Mouse (Mus musculus) spleen, postnatal 4 days (tissue): ENCODE data around the gene Iqcf6.

Experiments used
- DNase-seq, 2 experiments: peaks; one replicate each; pipeline ENCODE4 v3.0.0; 2022; ENCODE audit warnings: low spot score in 2 of 2

The Iqcf6 gene

DNA sequence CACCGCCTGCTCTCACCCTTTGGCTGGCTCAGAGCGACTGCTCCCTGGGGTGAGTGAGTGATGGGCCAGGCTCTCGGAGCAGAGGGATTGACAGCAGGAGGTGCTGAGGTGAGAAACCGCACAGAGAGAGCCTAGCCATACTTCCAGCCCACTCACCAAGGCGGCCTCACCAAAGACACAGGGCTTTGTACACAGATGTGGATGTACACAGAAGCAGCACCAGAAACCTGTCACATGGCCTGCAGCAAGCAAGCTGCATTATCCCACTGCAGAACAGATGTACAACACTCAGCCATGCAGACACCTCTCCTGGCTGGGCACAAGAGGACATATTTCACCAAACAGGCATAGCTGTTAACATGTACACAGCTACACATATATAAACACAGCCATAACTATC lies 31.2 kb downstream of the Iqcf6 start:
- no peak for DNase-seq

DNA sequence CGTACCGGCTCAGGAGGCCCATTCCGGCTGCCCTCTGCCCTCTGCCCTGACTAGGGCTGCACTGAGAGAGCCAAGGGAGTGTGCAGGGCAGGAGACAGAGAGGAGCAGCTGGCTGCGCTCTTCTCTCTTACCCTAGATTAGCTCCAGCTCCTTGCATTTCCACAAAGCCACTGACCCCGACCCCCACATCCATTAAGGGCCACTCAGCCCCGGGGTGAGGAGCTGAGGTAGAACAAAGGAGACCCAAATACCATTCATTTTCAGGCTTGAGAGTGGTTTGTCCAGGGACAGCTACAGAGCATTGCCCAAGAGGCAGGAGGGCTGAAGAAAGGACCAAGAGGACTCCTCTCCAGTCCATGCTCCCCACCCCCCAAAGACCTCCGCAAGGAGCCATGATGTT lies 33.1 kb downstream of the Iqcf6 start:
- DNase-seq, result no peak

DNA sequence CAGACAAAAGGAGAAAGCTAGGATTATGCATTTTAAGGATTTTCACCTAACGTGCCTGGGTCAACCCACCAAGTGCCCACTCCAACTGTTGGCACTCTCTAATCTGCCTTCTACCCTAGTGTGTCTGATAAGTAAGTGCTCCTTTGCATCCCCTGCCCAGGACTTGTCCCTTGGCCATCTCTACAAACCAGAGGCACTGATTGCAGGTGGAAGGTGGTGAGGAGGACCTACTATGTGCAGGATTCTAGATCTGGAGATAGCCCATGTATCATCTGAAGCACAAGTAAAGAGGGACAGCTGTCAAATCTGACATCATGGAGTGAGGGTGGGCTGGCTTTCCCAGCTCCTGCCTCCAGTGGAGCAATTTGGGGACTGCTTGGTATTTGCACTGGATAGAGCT lies 33.6 kb downstream of the Iqcf6 start:
- DNase-seq, result no peak

DNA sequence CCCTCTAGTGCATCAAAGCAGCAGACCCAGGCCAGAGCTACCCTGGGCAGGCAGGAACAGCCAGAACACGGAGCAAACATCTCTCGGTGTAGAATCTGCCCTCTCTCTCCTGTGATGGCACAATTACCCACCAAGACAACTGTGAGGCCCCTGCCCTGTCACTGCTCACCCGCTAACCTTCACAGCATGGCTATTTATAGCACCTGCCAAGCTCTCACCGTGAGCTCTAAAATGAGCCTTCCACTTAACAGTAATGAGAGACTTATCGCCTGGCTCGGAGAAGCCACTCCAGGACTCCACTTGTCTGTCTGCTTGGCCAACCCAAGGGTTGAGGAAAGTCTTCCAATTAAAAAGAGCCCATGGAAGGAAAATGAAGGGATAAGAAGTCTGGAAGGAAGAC lies 36.8 kb downstream of the Iqcf6 start:
- DNase-seq, result no peak

DNA sequence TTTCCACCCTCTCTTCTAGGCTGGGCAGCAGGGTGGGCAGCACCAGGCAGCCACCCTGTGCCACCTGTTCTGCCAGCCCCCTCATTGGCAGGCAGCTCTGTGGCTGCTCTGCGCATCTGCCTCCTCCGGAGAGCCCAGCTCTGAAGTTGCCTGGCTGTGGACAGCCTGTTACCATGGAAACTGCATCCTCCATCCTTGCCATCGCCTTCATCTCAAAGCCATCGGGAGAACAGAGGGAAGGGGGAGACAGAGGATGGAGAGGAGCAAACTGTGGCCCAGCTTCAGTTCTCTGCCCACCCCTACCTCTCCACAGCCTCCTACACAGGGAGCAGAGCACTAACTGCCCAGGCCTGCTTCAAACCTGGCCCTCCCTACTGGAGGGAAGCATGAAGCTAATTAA lies 38.1 kb downstream of the Iqcf6 start:
- DNase-seq, result no peak

DNA sequence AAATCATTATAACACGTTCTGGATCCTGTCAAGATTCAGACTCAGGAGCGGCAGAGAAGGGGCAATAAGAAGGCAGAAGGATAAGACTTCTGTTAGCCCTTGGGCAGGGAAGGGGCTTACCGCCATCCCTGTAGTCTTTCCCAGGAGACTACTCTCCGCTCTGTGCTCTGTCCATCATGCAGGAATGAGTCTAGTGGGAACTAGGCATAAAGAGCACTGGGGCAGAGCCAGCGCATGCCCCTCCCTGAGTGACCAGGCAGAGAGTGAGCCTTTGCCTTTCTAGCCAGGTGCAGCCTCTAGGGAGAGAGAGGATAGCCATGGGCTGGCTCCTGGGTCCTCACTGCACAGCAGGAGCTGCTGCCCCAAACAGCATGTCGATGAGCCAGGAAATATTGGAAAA lies 38.5 kb downstream of the Iqcf6 start:
- DNase-seq, result no peak

DNA sequence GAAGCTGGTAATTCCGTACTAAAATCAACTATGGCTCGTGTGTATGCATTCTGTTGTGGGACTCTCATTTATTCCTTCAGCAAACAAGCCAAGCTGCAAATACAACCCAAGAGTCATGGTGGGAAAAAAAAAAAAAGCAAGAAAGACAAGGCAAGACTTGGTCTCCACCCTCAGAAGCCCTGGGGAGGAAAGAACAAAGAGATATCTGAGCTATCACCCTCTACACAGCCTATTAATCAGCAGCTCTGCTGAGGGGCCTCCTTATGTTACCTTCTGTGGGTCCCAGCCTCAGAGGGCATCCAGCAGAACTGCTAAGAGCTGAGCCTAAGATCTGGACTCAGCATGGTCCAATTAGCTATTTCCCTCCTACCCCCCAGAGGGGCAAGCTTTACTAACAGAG lies 47.5 kb downstream of the Iqcf6 start:
- DNase-seq, result no peak

DNA sequence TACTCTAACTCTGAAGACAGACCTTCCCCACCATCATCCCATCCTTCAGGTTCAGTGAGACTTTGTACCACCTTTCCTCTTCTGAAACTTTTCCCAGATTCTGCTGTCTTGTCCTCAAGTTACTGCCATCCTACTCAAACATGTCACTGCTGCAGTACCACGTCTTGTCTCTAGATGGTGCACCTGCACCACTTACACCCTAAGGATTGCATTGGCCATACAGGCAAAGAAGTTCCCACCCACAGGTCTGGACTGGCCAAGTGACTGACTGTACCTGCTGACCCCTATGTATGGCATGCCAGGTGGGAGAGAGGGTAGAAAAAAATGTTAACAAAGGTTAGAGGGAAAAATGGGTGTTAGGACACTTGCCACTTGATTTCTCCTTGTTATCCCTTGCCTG lies 49.1 kb downstream of the Iqcf6 start:
- peak; percentile 71 to 86 for DNase-seq

DNA sequence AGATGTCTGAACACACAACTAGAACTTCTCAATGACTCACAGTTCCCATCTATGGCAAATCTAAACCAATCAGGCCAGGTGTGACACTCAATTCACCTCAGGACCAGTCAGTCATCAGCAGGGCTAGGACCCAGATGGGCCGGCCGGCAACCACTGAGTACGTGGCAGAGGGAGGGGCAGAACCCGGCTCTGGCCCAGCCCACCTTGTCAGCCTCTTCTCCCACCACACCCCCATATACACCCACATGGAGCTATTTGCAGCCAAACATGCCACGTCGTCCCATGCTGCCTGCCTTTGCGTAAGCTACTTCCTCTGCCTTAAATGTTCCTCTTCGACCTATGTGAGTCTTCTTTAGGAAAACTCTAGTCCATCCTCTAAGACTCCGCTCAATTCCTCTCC lies 49.6 kb downstream of the Iqcf6 start:
- DNase-seq, result no peak

DNA sequence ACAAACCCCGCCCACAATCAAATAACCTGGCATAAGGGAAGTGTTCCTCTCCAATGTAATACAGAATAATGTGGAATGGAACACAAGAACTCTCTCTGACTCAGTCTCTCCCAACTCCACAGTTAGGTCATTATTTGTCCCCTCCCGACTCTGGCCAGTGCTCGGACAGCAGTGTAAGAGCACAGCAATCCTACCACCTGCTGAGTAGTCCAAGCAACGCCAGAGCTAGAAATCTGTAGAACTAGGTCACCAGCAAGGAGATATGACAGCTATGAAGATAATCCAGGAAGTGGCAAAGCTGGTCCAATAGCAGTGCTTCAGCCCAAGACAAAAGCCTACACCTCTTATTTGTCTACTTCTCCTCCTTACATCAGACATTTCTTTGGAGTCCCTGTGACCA lies 50.2 kb downstream of the Iqcf6 start:
- no peak for DNase-seq
